Mouse (Mus musculus): ENCODE measurements around the gene Tbl1xr1.
A peak's percentile ranks its signal among the peaks of the same experiment; 100 is the strongest.

Tbl1xr1 gene

DNA sequence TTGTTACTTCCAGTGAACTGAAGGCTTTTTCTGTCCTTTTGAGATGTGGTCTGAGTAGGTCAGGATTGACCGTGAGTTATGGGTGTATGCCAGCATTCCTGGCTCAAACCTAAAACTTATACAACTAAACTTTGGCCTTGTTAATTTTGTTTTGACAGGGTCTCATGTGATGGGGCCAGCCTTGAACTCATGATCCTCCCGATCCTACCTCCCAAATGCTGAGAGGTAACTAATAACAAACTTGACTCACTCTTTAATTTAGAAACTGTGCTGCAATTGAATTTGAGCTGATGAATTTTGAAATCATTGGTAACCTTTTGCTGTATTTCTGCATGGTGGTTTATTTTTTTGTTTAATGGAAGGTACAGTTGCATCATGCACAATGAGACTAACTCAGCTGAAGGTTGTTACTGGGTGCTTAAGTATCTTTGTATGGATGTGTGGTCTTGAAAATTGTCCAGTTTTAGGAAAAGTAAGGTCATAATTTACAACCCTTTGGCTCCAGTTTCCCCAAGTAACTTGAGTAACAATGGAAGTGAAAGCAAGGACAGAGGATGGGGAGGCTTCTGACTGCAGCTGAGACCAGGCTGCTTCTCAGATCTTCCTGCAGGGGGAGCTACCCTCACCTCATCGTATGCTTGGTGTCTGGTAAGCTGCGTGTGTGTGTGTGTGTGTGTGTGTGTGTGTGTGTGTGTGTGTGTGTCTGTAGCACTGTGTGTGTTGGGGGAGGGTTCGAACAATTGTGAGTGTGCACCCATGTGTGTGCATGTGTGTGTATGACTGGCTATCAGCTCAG lies 66.6 kb downstream of the Tbl1xr1 start:
- peak; percentile 34 for DNase-seq (ENCODE audit: low spot score)

DNA sequence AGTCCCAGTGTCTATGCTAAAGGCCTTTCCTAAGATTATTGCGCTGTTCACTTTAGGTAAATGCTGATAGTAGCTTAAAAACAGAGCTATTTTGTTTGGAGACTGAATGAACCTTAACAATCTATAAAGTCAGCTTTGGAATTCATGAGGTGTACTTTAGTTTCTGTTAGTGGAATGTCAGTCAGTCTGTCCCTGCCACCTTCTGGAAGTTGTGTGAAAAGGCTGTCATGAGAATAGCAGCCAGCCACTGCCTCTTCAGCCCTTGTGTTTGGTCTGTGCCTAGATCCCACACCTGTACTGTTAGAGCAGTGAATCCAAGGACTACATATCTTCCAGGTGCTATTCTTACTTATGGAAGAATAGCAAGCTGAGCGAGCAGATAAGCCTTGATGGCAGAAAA lies 67.8 kb downstream of the Tbl1xr1 start:
- no peak for DNase-seq (ENCODE audit: low spot score)

DNA sequence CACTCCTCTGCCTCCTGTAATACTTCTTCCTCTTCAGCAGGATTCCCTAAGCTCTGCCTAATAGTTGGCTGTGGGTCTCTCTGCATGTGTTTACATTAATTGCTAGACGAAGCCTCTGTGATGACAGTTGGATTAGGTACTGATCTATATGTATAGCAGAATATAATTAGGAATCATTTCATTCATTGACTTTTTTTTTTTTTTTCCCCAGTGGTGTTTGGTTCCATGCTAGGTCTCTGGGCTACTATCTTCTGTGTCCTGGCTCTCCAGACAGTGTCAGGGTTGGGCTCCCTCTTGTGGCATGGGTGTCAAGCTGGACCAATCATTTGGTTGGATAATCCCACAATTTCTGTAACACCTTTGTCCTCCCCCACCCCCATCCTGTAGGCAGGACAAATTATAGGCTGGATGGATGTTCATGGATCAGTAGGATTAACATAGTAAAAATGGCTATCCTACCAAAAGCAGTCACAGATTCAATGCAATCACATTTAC lies 71.0 kb downstream of the Tbl1xr1 start:
- DNase-seq (ENCODE audit: low spot score), result no peak

DNA sequence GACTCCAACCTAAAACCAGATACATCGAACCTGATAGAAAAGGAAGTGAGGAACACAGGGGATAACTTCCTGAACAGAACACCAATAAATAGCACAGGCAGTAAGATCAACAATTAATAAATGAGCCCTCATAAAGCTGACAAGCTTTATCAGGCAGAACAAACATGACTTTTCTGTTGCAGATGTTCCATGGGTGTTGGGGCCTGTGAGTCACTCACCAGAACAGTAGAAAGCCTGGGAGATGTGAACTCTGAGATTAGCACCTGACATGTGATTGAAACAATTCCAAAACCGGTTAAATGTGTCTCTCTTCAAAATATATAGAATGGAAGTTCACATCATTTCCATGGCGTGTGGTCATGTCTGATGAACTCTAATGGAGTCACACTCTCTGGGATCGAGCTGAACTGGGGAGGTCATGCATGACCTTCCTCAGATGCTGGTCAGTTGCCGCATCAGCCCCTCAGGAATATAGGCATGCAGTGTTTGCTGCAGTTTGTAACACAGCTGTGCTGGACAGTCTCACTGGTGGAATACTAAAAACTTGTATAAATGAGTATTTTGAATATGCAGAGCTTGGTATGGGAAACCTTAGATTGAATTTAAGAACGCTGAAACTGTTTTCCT lies 72.0 kb downstream of the Tbl1xr1 start:
- no peak for DNase-seq (ENCODE audit: low spot score)

DNA sequence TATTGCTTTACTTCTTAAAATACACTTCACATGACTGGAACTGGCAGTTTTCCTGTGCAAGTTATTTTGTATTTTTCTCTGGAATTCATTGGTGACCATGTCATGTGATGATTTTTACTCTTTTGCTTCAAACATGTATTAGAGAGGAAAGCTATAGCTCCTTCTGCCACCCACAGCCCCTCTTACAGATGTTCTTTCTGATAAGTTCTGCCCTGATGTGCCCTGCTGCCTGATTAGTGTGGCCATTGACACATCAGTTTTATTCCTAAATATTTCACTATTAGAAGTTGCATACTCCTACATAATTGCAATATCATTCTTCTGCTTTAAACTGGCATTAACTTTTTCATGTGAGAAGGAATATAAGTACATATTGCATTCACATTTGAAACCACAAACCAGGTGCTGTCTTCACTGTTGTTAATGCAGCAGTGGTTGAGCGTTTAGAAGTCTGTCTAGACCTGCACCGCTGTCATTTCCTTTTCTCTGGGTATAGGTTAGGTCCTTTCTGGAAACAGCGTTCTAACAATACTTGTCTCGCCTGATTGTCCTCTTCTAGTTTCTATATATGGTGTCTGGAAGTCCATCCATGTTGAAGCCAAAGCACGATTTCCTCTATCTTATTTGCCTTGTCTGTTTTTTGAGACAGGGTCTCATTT lies 74.5 kb downstream of the Tbl1xr1 start:
- DNase-seq (ENCODE audit: low spot score), result no peak

DNA sequence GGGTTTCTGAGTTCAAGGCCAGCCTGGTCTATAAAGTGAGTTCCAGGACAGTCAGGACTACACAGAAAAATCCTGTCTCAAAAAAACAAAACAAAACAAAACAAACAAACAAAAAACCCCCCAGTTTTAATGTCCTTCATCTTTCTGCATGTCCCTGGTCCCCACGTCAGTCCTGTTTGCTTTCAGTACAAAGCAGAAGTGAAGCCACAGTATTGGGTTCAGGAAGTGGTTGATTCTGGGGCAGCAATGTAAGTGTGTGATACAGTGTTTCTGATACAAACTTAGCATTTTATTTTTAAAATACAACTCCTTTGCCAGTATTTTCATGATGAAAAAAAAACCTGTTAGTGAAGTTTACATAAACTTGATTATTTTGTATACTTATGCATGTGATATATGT lies 76.3 kb downstream of the Tbl1xr1 start:
- no peak for DNase-seq (ENCODE audit: low spot score)

DNA sequence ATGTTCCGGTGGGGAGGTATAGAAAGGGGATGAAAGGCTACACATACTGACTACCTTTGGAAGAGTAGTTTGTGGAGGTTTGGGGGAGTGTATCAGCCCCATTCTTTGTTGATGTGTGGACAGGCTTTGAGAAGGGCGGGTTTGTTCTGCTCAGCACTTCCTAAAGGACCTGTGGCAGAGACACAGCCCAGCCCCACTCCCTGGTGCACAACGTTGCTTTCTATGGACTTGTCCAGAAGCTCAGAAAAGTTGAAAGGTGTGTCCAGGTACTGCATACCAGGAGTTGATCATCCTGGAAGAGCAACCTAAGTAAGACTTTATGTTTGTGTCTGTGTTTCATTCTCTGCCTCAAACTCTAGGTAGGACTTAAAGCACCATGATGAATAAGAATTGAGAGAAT lies 78.1 kb downstream of the Tbl1xr1 start:
- no peak for DNase-seq (ENCODE audit: low spot score)

DNA sequence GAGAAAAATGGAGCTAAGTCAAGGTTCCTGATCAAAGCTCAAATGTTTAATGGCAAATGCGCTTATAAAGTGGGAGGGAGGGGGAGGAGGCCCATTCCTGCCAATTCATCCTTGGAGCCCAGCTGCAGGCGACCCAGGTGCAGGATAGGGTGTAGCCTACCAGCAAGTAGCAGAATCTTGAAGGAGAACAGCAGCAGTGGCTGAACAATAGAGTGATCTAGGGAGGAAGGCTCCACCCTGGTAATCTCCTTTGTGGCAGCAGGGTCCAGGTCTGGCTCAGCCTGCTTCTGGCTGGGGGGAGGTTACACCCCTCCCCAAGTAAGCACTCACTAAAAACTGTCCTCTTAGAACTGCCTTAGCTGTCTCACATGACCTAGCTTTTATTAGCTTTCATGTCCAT lies 79.9 kb downstream of the Tbl1xr1 start:
- no peak for DNase-seq (ENCODE audit: low spot score)

DNA sequence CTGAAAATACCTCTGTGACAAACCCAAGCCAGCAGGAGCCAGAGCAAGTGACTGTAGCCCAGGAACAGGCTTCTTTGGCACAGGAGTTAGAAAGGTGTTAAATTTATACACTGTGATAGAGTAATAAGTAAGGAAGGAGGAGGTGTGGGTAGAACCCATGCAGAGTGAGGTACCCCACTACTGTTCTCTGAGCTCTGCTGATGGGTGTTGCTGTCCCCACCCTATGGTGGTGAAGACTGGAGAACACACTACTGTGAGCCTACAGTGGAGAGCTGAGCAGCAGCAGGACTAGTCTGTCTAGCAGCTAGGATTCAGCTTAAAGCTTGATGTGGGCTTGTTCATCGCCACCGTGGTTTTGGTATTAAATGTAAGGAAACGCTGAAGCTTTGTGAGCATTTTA lies 86.5 kb downstream of the Tbl1xr1 start:
- no peak for DNase-seq (ENCODE audit: low spot score)

DNA sequence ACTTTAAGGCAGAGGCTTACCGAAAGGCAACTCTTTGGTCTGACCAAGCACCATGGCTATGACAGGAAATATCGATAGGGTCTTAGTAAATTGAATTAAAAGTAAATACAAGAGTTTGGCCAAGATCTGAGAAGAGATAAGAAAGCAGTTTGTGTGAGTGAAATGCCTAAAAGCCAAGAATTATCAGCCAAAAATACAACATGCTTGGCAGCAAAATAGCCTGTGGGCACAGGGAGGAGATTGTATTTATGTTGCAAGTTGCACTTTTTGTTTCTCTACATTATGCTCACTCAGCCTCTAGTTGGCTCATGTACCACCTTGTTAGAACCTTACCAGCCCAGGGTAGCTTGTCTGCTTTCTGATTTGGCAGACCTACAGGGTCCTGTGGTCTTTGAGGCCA lies 91.4 kb downstream of the Tbl1xr1 start:
- DNase-seq (ENCODE audit: low spot score), result no peak

DNA sequence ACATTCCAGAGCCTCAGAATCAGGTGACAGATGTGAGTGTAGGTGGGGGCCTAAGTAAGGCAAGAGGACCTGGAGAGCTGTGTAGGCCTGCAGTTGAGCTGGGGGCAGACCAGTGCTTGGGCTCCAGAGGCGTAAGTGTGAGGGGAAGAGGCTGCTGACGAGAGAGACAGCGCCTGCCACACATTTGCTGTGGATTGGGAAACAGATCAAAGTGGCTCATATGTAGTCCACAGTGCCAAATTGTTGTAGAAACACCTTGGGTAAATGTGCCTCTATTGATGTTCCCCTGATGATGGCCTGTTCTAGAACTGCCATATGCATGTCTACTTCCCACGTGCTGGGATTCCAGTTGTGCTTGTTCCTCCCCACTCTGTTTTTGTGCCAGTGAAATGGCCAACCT lies 92.0 kb downstream of the Tbl1xr1 start:
- no peak for DNase-seq (ENCODE audit: low spot score)

DNA sequence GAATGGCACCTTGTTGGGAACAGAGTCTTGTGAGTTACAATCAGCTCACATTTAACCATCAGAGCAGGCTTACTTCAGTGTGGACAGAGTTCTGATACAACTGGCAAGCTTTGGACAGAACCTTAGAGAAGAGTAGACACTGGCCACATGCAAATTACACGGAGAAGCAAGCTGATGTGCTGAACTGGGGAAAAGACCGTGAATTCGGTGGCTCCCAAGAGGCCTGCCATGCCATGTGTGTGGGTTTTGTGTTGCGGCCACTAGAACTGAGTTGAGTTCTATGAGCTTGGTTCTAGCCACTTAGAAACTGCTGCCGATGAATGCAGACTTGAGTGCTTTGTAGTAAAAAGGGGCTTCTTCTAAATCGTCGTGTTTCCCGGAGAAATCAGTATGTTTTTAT lies 95.1 kb downstream of the Tbl1xr1 start:
- DNase-seq (ENCODE audit: low spot score), result no peak

DNA sequence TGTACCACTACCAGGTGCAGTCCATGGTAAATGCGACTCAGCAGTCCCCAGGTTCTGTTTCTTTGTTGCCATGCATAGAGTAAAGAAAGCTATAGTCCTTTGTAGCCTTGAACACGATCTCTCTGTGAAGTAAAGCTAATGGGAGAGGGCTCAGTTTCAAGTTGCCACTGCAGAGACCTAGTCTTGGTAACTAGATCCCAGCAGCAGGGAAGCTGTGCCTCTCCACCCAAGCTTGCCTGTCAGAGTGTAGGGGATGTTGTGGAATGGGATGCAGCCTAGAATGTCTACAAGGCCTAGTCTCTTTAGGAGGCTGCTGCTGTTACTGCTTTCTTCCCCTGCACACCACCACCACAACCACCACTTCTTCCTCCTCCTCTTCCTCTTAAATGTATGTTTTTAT lies 96.0 kb downstream of the Tbl1xr1 start:
- DNase-seq (ENCODE audit: low spot score), result no peak

DNA sequence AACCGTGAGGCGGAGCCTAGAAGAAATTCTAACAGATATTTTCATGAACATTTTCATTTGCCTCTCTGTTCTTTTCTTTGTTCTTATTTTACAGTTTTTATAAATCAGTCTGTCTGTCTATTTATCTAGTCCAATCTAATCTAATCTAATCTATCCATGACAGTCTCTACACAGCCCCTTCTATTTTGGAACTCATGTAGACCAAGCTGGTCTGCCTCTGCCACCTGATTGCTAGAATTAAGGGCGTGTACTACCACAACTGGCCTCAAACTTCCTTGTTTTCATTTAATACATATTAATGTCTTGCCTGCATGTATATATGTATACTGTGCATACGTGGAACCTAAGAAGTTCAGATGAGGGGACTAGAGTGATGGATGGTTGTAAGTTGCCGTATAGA lies 96.7 kb downstream of the Tbl1xr1 start:
- no peak for DNase-seq (ENCODE audit: low spot score)

DNA sequence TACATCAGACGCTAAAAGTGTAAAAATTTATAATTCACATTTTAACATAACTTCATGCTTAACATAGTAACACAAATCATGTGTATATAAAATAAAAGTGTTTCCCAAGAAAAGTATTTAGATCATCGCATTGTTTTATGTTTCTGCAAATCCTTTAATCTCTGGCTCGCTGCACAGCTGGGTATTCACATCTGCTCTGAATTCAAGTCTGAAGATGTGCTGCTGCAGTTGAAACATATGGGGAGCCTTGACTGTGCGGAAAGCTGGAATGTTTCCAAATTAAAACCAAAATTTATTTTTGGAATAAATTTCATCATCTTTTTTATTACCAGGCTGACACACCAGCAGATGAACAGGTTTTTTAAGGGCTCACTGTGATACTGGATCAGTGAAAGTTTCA lies 97.8 kb downstream of the Tbl1xr1 start:
- no peak for DNase-seq (ENCODE audit: low spot score)

DNA sequence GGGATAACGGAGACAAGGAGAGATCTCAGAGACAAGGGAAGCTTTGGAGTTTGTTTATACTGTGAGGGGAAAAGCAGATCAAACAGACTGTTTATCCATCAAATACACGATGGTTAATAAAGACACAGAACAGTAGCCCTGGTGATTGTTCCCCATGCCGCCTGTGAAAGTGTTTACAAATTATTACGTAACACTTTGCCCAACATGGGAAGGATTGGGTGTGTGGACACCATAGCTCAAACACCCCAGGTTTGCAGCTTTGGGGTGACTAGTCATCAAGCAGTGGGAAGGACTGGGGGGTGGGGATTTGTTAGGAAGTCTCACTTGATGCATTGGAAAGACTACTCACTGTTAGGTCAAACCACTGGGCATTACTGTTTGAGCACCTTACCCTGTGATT lies 103.6 kb downstream of the Tbl1xr1 start:
- no peak for DNase-seq (ENCODE audit: low spot score)

DNA sequence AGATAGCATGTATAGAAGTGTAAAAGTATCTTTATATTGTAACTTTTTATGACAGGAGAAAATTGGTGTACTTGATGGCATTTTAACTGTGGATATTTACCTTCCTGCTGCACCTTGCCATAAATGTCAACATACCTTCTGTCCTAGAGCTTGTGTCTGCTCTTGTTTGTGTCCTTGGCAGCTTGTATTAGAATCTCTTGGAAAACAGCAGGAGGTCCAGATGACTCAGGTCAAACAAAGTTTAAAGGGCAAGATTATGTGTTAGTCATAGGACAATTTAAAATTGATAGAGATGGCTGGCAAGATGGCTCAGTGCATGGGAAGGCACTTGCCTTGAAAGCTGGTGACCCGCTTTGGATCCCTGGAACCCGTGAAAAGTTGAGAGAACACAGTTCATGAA lies 104.6 kb downstream of the Tbl1xr1 start:
- DNase-seq (ENCODE audit: low spot score), result no peak

DNA sequence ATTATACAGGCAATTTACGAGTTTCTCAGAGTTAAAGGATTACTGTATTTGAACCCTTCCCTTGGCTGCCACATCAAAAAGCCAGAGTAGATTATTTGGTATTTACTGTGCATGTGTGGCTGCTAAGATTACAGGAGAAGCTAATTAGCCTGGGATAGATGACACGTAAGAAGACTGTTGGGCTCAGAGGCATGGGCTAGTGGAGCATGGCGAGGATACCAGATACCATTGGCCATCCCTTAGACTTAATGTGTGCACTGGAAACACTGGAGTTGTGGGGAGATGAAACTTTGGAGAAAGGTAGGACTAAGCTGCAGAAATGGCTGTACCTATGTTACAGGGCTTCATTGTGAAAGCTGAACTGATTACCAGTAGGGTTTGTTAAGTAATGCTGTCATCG lies 108.8 kb downstream of the Tbl1xr1 start:
- DNase-seq (ENCODE audit: low spot score), result no peak

DNA sequence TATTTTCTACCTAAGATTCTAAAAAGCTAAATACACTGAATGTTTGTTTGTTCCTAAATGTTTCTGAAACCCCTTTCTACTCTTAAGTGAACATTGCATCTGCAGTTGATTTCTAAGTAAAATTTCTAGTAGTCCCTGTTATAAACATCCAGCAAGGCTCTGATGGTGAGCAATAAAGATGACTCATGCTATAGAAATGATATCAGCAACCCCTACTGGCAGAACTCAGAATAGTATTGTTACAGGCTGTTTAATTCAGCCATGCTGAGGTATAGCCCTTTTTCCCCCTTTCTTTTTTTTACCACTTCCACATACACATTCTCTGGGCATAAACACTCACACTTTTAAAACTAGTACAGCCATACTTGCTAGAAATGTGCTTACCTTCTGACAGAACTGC lies 114.0 kb downstream of the Tbl1xr1 start:
- peak; percentile 31 for DNase-seq (ENCODE audit: low spot score)

DNA sequence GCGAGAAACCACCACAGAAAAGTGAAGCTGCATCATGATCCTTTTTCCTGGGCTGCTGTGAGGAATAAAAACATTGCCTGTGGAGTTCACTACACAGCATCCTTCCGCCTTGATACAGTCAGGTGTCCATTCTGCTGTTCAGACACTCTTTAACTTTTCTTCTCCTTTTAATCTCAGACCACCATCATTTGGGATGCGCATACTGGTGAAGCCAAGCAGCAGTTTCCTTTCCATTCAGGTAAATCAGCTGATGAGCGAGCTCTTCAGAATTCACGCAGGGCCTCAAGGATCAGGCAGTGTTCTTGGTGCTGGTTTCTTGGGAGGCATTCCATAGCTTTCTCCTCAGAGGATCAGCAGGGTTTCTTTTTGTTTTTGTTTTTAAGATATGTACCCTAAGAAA lies 116.5 kb downstream of the Tbl1xr1 start:
- no peak for DNase-seq (ENCODE audit: low spot score)

DNA sequence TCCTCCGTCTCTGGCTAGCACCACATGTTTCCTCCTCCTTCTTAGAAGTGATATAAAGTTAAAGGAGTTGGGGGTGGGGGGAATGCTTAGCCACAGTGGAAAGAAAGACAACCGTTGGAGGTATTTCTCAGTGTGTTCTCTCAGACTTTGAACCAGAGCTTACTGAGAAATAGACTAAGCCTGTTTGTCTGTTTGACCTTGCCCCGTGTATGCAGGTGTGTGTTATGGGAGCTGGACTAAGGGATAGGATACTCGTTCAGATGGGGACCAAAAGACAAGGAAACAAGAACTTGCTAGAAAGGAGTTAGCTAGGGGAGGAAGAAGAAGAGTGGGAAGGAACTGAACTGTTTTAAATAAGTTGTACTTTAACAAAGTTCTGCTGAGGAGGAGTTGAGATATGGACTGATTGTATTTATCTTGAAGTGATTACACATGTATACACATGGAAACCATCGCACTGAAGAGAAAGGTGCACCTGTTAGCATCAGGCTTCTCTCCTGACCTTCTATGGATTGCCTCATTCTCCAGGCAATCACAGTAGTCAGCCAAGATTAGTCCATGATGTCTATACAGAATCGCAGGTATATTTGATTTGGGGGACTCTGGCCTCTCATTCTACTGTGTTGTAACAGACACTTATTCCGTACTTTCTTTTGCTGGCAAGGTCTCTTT lies 117.9 kb downstream of the Tbl1xr1 start:
- DNase-seq (ENCODE audit: low spot score), result no peak

DNA sequence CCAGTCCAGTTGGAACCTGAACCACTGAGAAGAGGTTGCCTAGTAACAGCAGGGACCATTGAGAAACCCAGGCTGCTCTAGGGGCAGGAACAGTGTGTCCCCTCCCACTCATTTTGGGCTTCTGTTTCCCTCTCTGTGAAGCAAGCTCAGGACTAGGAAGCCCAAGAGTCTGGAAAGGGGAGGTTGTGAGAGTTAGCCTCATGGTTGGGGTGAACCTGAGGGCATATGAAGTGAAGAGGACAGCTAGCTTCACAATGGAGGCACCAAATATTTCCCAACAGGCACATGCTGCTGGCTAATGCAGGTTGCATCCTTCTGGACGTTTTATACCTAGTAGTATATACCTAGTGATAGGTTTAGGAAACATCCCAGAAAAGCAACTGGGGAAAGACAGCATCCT lies 122.3 kb downstream of the Tbl1xr1 start:
- no peak for DNase-seq (ENCODE audit: low spot score)

DNA sequence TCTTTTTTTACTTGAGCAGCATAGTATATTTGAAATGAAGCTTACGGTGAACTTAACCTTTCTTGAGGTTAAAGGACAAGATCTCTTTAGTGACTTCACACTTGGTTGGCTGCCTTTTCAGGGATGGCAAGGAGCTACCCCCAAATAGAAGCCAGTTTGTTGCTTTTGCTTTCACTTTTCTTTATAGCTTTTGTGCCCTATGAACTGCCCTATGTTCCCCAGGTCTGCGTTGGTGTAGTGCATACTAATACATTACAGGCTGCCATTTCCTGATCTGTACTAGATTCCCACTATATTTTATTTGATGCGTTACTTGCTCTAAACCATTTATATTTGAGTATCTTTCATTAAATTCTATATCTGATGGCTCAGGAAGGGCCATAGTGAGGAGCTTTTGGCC lies 127.7 kb downstream of the Tbl1xr1 start:
- DNase-seq (ENCODE audit: low spot score), result no peak

Data from embryo, embryonic 10 days (tissue).